Mouse (Mus musculus) E14TG2a.4 (cell line): ENCODE data around the gene Klhl5.

ENCODE experiments used
- H3K27me3 ChIP-seq: 2 replicates; pipeline ENCODE4 v1.6.1; 2014; ENCODE audit warnings: low read length, control low read depth; ENCODE audit not compliant: insufficient read depth
- H3K36me3 ChIP-seq: 2 replicates; pipeline ENCODE4 v1.6.1; 2014; ENCODE audit warnings: low read length, control low read depth; ENCODE audit not compliant: insufficient read depth
- H3K4me1 ChIP-seq: replicated peaks from 2 replicates; pipeline ENCODE4 v1.6.1; 2014; ENCODE audit warnings: low read depth, low read length, control low read depth
- H3K4me3 ChIP-seq: replicated peaks from 2 replicates; pipeline ENCODE4 v1.5.1; 2014; ENCODE audit warnings: mild to moderate bottlenecking, low read length
- H3K9me3 ChIP-seq: 2 replicates; pipeline ENCODE4 v1.6.1; 2014; ENCODE audit warnings: low read length, control low read depth
- CTCF ChIP-seq: conservative IDR thresholded peaks from 2 replicates; pipeline ENCODE4 v1.5.1; 2014; ENCODE audit warnings: low read length
- NANOG ChIP-seq: IDR thresholded peaks from 2 replicates; pipeline ENCODE4 v1.6.1; 2014; ENCODE audit warnings: borderline replicate concordance, low read length, mixed read lengths
- POU5F1 ChIP-seq: IDR thresholded peaks from 2 replicates; pipeline ENCODE4 v1.6.1; 2014; ENCODE audit warnings: low read length, borderline replicate concordance

Klhl5 gene

DNA sequence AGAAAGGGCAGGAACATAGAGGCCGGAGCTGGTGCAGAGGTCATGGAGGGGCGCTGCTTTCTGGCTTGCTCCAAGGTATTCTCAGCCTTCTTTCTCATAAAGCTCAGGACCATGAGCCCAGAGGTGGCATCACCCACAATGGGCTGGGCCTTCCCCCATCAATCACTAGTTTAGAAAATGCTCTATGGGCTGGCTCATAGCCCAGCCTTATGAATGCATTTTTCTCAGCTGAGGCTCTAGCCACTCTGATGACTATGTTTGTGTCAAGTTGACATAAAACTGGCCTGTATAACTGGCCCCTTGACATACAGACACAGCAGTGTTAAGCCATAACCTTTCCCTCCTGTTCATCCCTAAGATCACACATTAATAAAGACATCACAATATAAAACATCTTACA is 97.4 kb downstream of the Klhl5 start:
- Histone ChIP-seq H3K4me3 (no peak overlapping the region), H3K27me3 (no peaks in the 10 kb centered on the region), H3K9me3 (no peaks in the 10 kb centered on the region), H3K36me3 (no peaks in the 10 kb centered on the region), H3K4me1 (peaks cover 8% of the 10 kb centered on the region)
- TF ChIP-seq POU5F1: no peak
- TF ChIP-seq NANOG: no peak
- TF ChIP-seq CTCF: no peak

DNA sequence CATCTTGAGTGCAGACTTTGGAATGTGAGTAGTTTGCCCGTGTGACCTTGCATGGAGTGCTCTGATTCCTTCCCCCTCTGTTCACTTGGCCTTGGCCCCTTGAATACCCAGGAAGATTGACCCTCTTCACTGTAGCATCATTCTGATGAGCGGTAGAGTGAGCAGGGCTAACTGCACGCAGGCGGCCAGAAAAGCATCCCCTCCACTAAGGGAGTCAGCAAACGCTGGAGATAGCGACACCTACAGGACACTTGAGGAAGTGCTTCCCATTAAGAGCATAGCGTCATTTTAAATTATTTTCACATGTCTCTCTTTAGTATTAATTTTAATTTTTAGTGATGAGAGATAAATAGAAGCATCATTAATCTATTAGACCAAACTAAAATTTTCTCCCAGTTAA is 106.0 kb downstream of the Klhl5 start:
- Histone ChIP-seq H3K27me3 (no peaks in the 10 kb centered on the region), H3K9me3 (no peaks in the 10 kb centered on the region), H3K36me3 (no peaks in the 10 kb centered on the region), H3K4me1 (no peaks in the 10 kb centered on the region), H3K4me3 (no peak overlapping the region)
- TF ChIP-seq POU5F1 (no peak), CTCF (peak; percentile 100)
